Mouse (Mus musculus): ENCODE data around the gene Celf2. TPM values are rescaled to one million over a fixed set of nuclear protein-coding genes. Genes with fewer than 3 reads are reported as not detected.

Celf2 gene
- polyA plus RNA-seq, 1 experiment, result 17.4 TPM

- Histone ChIP-seq H3K27me3 (ENCODE audit: control insufficient read depth, insufficient read depth, low read length) (no peaks in the 10 kb centered on the region), H3K4me3 (ENCODE audit: control insufficient read depth, low read depth, low read length) (no peak overlapping the region), H3K27ac (ENCODE audit: control insufficient read depth, insufficient read depth, low read depth, low read length) (no peak overlapping the region), H3K4me1 (ENCODE audit: control insufficient read depth, insufficient read depth, low read length) (no peaks in the 10 kb centered on the region), H3K36me3 (ENCODE audit: control insufficient read depth, insufficient read depth, low read length) (no peaks in the 10 kb centered on the region)
- no peak for TF ChIP-seq POLR2A (IDR thresholded peaks at IDR 0.05; ENCODE audit: control insufficient read depth, low read depth, low read length)
- no peak for TF ChIP-seq CTCF (IDR thresholded peaks at IDR 0.05; ENCODE audit: control insufficient read depth, insufficient read depth, insufficient replicate concordance, low read depth, low read length)
These were observed 565.7 kb downstream of the Celf2 start for GRCm38 (mm10) chr2:6943651-6944050.

GRCm38 (mm10) chr2:6942635-6943390, 566.5 kb downstream of the Celf2 start:
- no peaks in the 10 kb centered on the region for H3K27me3 ChIP-seq (ENCODE audit: control insufficient read depth, insufficient read depth, low read length)
- no peak overlapping the region for H3K27ac ChIP-seq (ENCODE audit: control insufficient read depth, insufficient read depth, low read depth, low read length)
- TF ChIP-seq CTCF (IDR thresholded peaks at IDR 0.05; ENCODE audit: control insufficient read depth, insufficient read depth, insufficient replicate concordance, low read depth, low read length) (no peak), POLR2A (IDR thresholded peaks at IDR 0.05; ENCODE audit: control insufficient read depth, low read depth, low read length) (no peak)
- H3K36me3 ChIP-seq (ENCODE audit: control insufficient read depth, insufficient read depth, low read length), result no peaks in the 10 kb centered on the region
- H3K4me1 ChIP-seq (ENCODE audit: control insufficient read depth, insufficient read depth, low read length), result no peaks in the 10 kb centered on the region
- H3K4me3 ChIP-seq (ENCODE audit: control insufficient read depth, low read depth, low read length), result no peak overlapping the region

DNA sequence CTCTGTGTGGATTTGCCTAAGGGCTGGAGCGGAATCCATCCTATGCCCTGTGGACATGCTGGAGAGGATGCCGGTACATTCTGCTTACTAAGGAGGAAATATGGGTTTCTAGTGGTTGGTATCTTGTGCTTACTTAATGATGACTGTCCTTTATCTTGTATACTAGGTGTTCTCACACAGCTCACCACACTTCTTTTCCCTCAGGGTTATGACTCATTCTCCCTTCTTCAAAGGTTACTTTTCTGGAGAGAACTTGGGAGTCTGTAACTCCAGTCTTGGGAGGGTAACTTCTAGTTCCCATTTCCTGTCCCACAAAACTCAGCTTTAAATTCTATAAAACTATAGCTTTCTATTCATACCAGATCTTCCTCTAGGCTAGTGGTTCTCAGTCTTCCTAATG, 570.2 kb downstream of the Celf2 start:
- Histone ChIP-seq H3K27ac (ENCODE audit: control insufficient read depth, insufficient read depth, low read depth, low read length) (no peak overlapping the region), H3K36me3 (ENCODE audit: control insufficient read depth, insufficient read depth, low read length) (no peaks in the 10 kb centered on the region), H3K4me3 (ENCODE audit: control insufficient read depth, low read depth, low read length) (no peak overlapping the region), H3K4me1 (ENCODE audit: control insufficient read depth, insufficient read depth, low read length) (no peaks in the 10 kb centered on the region), H3K27me3 (ENCODE audit: control insufficient read depth, insufficient read depth, low read length) (no peaks in the 10 kb centered on the region)
- TF ChIP-seq CTCF (IDR thresholded peaks at IDR 0.05; ENCODE audit: control insufficient read depth, insufficient read depth, insufficient replicate concordance, low read depth, low read length), result no peak
- no peak for TF ChIP-seq POLR2A (IDR thresholded peaks at IDR 0.05; ENCODE audit: control insufficient read depth, low read depth, low read length)

DNA sequence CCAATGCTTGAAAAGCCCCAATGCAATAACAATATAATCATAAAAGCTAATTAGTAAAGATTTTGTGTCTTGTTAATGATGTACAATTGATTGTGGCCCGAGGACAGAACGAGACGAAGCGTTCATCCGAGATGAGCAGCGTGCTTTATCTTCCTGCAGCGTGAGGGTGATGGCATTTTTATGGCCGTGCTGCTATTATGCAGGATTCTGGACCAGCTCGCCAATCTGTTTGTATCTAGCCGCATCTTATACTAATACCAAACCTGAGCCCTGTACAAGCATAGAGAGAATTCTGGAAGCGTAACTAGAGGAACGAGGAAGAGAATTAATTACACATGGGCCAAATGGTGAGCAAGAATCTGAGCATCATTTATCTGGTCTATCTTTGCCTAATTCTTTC, 576.2 kb downstream of the Celf2 start:
- Histone ChIP-seq H3K4me3 (ENCODE audit: control insufficient read depth, low read depth, low read length) (no peak overlapping the region), H3K27ac (ENCODE audit: control insufficient read depth, insufficient read depth, low read depth, low read length) (no peak overlapping the region), H3K4me1 (ENCODE audit: control insufficient read depth, insufficient read depth, low read length) (no peaks in the 10 kb centered on the region), H3K36me3 (ENCODE audit: control insufficient read depth, insufficient read depth, low read length) (no peaks in the 10 kb centered on the region), H3K27me3 (ENCODE audit: control insufficient read depth, insufficient read depth, low read length) (no peaks in the 10 kb centered on the region)
- TF ChIP-seq CTCF (IDR thresholded peaks at IDR 0.05; ENCODE audit: control insufficient read depth, insufficient read depth, insufficient replicate concordance, low read depth, low read length) (no peak), POLR2A (IDR thresholded peaks at IDR 0.05; ENCODE audit: control insufficient read depth, low read depth, low read length) (no peak)

DNA sequence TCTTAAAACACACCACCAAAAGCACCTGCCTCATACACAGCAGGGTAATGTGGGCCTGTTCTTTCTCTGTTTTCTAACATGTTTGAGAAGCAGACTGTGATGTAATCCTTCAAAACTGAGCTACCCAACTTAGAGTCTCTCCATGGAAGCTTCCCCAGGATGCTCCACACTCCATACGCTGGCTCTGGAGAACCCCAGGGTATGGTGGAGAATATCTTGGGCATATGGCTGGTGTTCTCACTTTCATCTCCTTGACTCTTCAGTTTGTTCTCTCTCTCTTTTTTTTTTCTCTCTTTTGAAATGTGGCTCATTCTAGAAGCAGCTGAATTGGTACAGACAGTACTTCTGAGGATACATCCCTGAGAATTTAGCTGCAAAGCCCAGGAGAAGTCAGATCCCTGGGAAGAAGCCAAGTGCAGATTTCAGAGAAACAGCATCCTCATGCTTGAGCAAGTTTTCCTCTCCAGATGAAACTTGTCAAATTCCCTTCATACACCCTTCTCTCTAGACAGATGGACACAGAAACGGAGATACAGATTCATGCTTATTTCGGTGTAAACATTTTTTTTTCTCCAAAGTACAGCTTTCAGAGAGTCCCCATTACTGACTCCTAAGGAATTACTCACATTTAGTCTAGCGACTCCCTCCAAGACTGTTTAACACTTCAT, 581.5 kb downstream of the Celf2 start:
- Histone ChIP-seq H3K36me3 (ENCODE audit: control insufficient read depth, insufficient read depth, low read length) (no peaks in the 10 kb centered on the region), H3K27ac (ENCODE audit: control insufficient read depth, insufficient read depth, low read depth, low read length) (no peak overlapping the region), H3K4me3 (ENCODE audit: control insufficient read depth, low read depth, low read length) (no peak overlapping the region), H3K27me3 (ENCODE audit: control insufficient read depth, insufficient read depth, low read length) (no peaks in the 10 kb centered on the region), H3K4me1 (ENCODE audit: control insufficient read depth, insufficient read depth, low read length) (peaks cover 5% of the 10 kb centered on the region)
- TF ChIP-seq CTCF (IDR thresholded peaks at IDR 0.05; ENCODE audit: control insufficient read depth, insufficient read depth, insufficient replicate concordance, low read depth, low read length) (no peak), POLR2A (IDR thresholded peaks at IDR 0.05; ENCODE audit: control insufficient read depth, low read depth, low read length) (no peak)

GRCm38 (mm10) chr2:6925505-6925904, 583.9 kb downstream of the Celf2 start:
- Histone ChIP-seq H3K4me3 (ENCODE audit: control insufficient read depth, low read depth, low read length) (no peak overlapping the region), H3K4me1 (ENCODE audit: control insufficient read depth, insufficient read depth, low read length) (peaks cover 5% of the 10 kb centered on the region), H3K36me3 (ENCODE audit: control insufficient read depth, insufficient read depth, low read length) (no peaks in the 10 kb centered on the region), H3K27ac (ENCODE audit: control insufficient read depth, insufficient read depth, low read depth, low read length) (no peak overlapping the region), H3K27me3 (ENCODE audit: control insufficient read depth, insufficient read depth, low read length) (no peaks in the 10 kb centered on the region)
- no peak for TF ChIP-seq POLR2A (IDR thresholded peaks at IDR 0.05; ENCODE audit: control insufficient read depth, low read depth, low read length)
- no peak for TF ChIP-seq CTCF (IDR thresholded peaks at IDR 0.05; ENCODE audit: control insufficient read depth, insufficient read depth, insufficient replicate concordance, low read depth, low read length)

DNA sequence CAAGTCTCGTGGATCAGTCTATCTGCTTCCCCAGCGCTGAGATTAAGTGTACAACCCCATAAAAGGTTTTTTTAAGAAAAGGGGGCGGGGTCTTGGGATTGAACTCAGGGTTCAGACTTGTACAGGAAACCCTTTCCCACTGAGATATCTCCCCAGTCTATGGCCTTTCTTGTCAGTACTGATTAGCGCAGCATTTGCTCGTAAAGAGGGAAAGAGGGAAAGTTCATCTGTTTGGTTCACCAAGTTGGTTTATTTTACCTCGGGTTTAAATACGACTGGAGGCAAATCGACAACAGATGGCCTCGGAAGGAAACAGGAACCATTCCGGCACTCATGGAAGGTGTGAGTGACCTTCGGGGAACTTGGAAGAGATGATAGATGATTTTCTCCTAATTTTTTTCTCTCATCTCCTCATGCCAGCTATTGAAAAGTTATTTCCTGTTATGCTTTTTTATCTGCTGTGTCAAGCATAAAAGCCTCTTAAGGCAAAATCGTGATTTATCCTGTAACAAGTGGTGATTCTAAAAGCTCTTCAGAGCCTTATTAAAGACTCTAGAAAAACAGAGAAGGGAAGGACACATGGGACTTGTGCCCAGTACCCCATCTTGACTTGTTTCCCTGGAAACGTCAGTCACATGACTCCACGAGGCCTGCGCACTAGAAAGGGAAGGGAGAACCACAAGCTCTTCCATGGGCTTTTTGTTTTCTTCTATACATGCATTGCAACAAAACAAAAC, 585.5 kb downstream of the Celf2 start:
- Histone ChIP-seq H3K36me3 (ENCODE audit: control insufficient read depth, insufficient read depth, low read length) (no peaks in the 10 kb centered on the region), H3K4me1 (ENCODE audit: control insufficient read depth, insufficient read depth, low read length) (peaks cover 5% of the 10 kb centered on the region), H3K27ac (ENCODE audit: control insufficient read depth, insufficient read depth, low read depth, low read length) (no peak overlapping the region; the same call in 1 of the 2 replicates), H3K27me3 (ENCODE audit: control insufficient read depth, insufficient read depth, low read length) (no peaks in the 10 kb centered on the region), H3K4me3 (ENCODE audit: control insufficient read depth, low read depth, low read length) (peak overlapping the region; percentile 77)
- no peak for TF ChIP-seq CTCF (IDR thresholded peaks at IDR 0.05; ENCODE audit: control insufficient read depth, insufficient read depth, insufficient replicate concordance, low read depth, low read length)
- peak; percentile 28; the same call in 1 of the 2 replicates for TF ChIP-seq POLR2A (IDR thresholded peaks at IDR 0.05; ENCODE audit: control insufficient read depth, low read depth, low read length)
